ENCODE assay signal across 8 mouse cellular contexts in the genomic region with DNA sequence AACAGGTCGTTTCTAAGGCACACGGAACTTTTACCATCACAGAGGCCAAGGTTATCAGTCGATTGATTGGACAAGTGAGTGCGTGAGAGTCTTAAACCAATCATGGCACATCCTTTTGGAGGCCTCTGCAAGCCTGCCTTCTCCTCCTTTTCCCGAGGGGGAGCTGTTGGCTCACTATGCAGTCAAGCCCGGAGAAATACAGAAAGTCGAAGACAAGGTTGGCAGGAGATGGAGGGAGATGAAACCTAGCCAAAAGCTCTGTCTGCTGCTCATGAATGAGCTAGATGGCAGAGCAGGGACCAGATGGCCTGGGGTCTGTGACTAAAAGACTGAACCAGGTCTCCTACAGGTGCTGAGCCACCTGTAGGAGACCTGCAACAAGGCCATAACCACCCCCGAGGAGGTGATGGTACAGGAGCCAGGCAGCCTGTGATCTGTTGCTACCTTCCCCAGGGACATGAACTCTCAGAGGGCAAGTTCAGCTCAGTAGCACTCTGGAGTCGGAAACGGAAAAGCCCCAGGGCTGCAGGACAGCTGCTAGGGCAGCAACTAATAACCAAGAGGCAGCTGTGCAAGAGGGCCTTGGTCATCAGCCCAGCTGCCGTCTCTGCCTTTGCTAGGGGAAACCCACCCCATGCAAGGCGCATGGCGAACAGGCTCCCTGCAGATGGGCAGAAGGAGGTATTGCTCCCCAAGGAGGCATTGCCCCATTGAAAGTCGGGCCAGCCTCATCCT.
DNase-seq lines count a peak whose midpoint lies in the region; ATAC-seq lines count a peak whose summit lies in the region.

No protein-coding gene starts in this region.

- intact Hi-C loops in gastrocnemius, postnatal 14 days (cut with DNase I; ENCODE audit: low total_unique reads): loop anchor here (10.0 kb wide), 1 partner anchor 114 kb away; no protein-coding TSS in a partner anchor

- ATAC-seq in inflammation-experienced regulatory T-cells, adult 6 months: no peak

- DNase-seq in ovary, postnatal 36 days (ENCODE audit: low spot score): peak; percentile 42
- no peak for DNase-seq in ovary, postnatal 10 days (ENCODE audit: low spot score)
- peak; percentile 96 to 97 for DNase-seq in cerebellum, postnatal 10 days
- DNase-seq in gastrocnemius, postnatal 14 days: peak; percentile 68
- peak; percentile 54 to 60 for DNase-seq in layer of hippocampus, adult 8-10 months (ENCODE audit: low spot score in 2 of 2)
- peak; percentile 87 for DNase-seq in lung, postnatal 10 days
- DNase-seq in c-Kit-positive CD71-positive TER-119-positive erythroid progenitor cells, embryonic 14.5 days (ENCODE audit: low spot score): no peak

Comparison
In these comparisons a context has a peak if more than half of its experiments do, and no peak if none do; other contexts are left out.
1. DNase-seq: peak in ovary, postnatal 36 days (single experiment), cerebellum, postnatal 10 days (2 of 2), gastrocnemius, postnatal 14 days (single experiment), layer of hippocampus, adult 8-10 months (2 of 2) and lung, postnatal 10 days (single experiment); none in ovary, postnatal 10 days (single experiment) and c-Kit-positive CD71-positive TER-119-positive erythroid progenitor cells, embryonic 14.5 days (single experiment).